Mouse (Mus musculus) MEL (cell line): ENCODE measurements around the gene Rbbp9. TPM values are rescaled to one million over a fixed set of nuclear protein-coding genes. Genes with fewer than 3 reads are reported as not detected.

Experiments
- DNase-seq: peaks from one replicate; pipeline ENCODE4 v3.0.0; 2011; ENCODE audit warnings: low read depth, low spot score
- H3K27ac ChIP-seq: 2 replicates; pipeline ENCODE4 v1.5.1; 2012; ENCODE audit warnings: low read depth, mild to moderate bottlenecking, control low read depth, low read length, moderate library complexity; ENCODE audit not compliant: control insufficient read depth
- H3K27me3 ChIP-seq, 2 experiments: fragments of 150-350 bp in 1 of 2; sonication (generic) in 1 of 2; 2 replicates each; pipeline ENCODE4 v1.6.1; 2012; ENCODE audit warnings: low read length in 2 of 2, mild to moderate bottlenecking in 2 of 2, improper control_type of control experiment in 1 of 2, moderate library complexity in 1 of 2; ENCODE audit not compliant: insufficient read depth in 2 of 2, control insufficient read depth in 1 of 2
- H3K36me3 ChIP-seq, 2 experiments: 2 replicates each; pipeline ENCODE4 v1.6.1; 2012 to 2014; ENCODE audit warnings: low read length in 2 of 2, improper control_type of control experiment in 1 of 2, inconsistent platforms in 1 of 2, mild to moderate bottlenecking in 1 of 2; ENCODE audit not compliant: insufficient read depth in 2 of 2, control insufficient read depth in 1 of 2
- H3K4me1 ChIP-seq, 2 experiments: fragments of 150-350 bp in 1 of 2; sonication (generic) in 1 of 2; 2 replicates each; pipeline ENCODE4 v1.6.1; 2012; ENCODE audit warnings: low read length in 2 of 2, improper control_type of control experiment in 1 of 2, mild to moderate bottlenecking in 1 of 2; ENCODE audit not compliant: insufficient read depth in 2 of 2, control insufficient read depth in 1 of 2
- H3K4me3 ChIP-seq, 2 experiments: fragments of 150-350 bp in 1 of 2; sonication (generic) in 1 of 2; 2 replicates each; pipeline ENCODE4 v1.5.1; 2012; ENCODE audit warnings: low read depth in 2 of 2, low read length in 2 of 2, mild to moderate bottlenecking in 2 of 2, moderate library complexity in 2 of 2, control low read depth in 1 of 2, improper control_type of control experiment in 1 of 2; ENCODE audit not compliant: control insufficient read depth in 1 of 2, insufficient read depth in 1 of 2
- H3K79me2 ChIP-seq: 2 replicates; pipeline ENCODE4 v1.6.1; 2012; ENCODE audit warnings: mild to moderate bottlenecking, low read length, moderate library complexity; ENCODE audit not compliant: control insufficient read depth, poor library complexity, insufficient read depth
- H3K9ac ChIP-seq: 2 replicates; pipeline ENCODE4 v1.6.1; 2012; ENCODE audit warnings: low read depth, mild to moderate bottlenecking, control low read depth, low read length, moderate library complexity; ENCODE audit not compliant: control insufficient read depth, poor library complexity, severe bottlenecking
- H3K9me3 ChIP-seq: fragments of 150-350 bp; sonication (generic); replicated peaks from 2 replicates; pipeline ENCODE4 v1.6.1; 2012; ENCODE audit warnings: mild to moderate bottlenecking, low read length, improper control_type of control experiment, moderate library complexity; ENCODE audit not compliant: insufficient read depth
- BHLHE40 ChIP-seq: IDR thresholded peaks from 2 replicates; pipeline ENCODE4 v1.6.1; 2012; ENCODE audit warnings: low read depth, mild to moderate bottlenecking, inconsistent platforms, low read length, improper control_type of control experiment, borderline replicate concordance
- E2F4 ChIP-seq: IDR thresholded peaks from 2 replicates; pipeline ENCODE4 v1.6.1; 2011; ENCODE audit warnings: low read depth, low read length, improper control_type of control experiment, borderline replicate concordance
- ELF1 ChIP-seq: IDR thresholded peaks from 2 replicates; pipeline ENCODE4 v1.6.1; 2014; ENCODE audit warnings: low read depth, mild to moderate bottlenecking, inconsistent platforms, low read length, improper control_type of control experiment, moderate library complexity
- EP300 ChIP-seq, 2 experiments: IDR thresholded peaks; 2 replicates each; pipeline ENCODE4 v1.6.1; 2011; ENCODE audit warnings: improper control_type of control experiment in 2 of 2, low read length in 2 of 2, low read depth in 1 of 2, mild to moderate bottlenecking in 1 of 2
- GABPA ChIP-seq: IDR thresholded peaks from 2 replicates; pipeline ENCODE4 v1.6.1; 2012; ENCODE audit warnings: low read depth, mild to moderate bottlenecking, inconsistent platforms, low read length, improper control_type of control experiment, moderate library complexity
- GATA1 ChIP-seq: IDR thresholded peaks from 2 replicates; pipeline ENCODE4 v1.6.1; 2011; ENCODE audit warnings: low read depth, low read length, improper control_type of control experiment
- JUND ChIP-seq: IDR thresholded peaks from 2 replicates; pipeline ENCODE4 v1.6.1; 2011; ENCODE audit warnings: low read depth, mild to moderate bottlenecking, improper control_type of control experiment, low read length
- MAFK ChIP-seq: IDR thresholded peaks from 2 replicates; pipeline ENCODE4 v1.6.1; 2011; ENCODE audit warnings: low read depth, mild to moderate bottlenecking, low read length, improper control_type of control experiment, borderline replicate concordance
- MAZ ChIP-seq: IDR thresholded peaks from 2 replicates; pipeline ENCODE4 v1.6.1; 2012; ENCODE audit warnings: low read depth, mild to moderate bottlenecking, inconsistent platforms, low read length, improper control_type of control experiment
- MEF2A ChIP-seq: IDR thresholded peaks from 2 replicates; pipeline ENCODE4 v1.6.1; 2014; ENCODE audit warnings: low read depth, mild to moderate bottlenecking, inconsistent platforms, low read length, improper control_type of control experiment; ENCODE audit not compliant: poor library complexity, insufficient replicate concordance, severe bottlenecking; ENCODE audit errors: extremely low read depth
- NRF1 ChIP-seq: IDR thresholded peaks from 2 replicates; pipeline ENCODE4 v1.6.1; 2014; ENCODE audit warnings: low read depth, mild to moderate bottlenecking, inconsistent platforms, low read length, improper control_type of control experiment, moderate library complexity; ENCODE audit not compliant: poor library complexity, insufficient read depth, severe bottlenecking
- POLR2A ChIP-seq, 2 experiments: IDR thresholded peaks; 2 replicates each; pipeline ENCODE4 v1.6.1; 2011 to 2012; ENCODE audit warnings: low read length in 2 of 2, mild to moderate bottlenecking in 2 of 2, control low read depth in 1 of 2, improper control_type of control experiment in 1 of 2, low read depth in 1 of 2, moderate library complexity in 1 of 2; ENCODE audit not compliant: control insufficient read depth in 1 of 2, insufficient read depth in 1 of 2, poor library complexity in 1 of 2
- RAD21 ChIP-seq: IDR thresholded peaks from 2 replicates; pipeline ENCODE4 v1.6.1; 2011; ENCODE audit warnings: mild to moderate bottlenecking, low read depth, low read length, improper control_type of control experiment
- RCOR1 ChIP-seq: IDR thresholded peaks from 2 replicates; pipeline ENCODE4 v1.6.1; 2012; ENCODE audit warnings: low read depth, mild to moderate bottlenecking, inconsistent platforms, low read length, improper control_type of control experiment
- SIN3A ChIP-seq: IDR thresholded peaks from 2 replicates; pipeline ENCODE4 v1.6.1; 2012; ENCODE audit warnings: low read length, improper control_type of control experiment, inconsistent platforms
- SMC3 ChIP-seq: IDR thresholded peaks from 2 replicates; pipeline ENCODE4 v1.6.1; 2011; ENCODE audit warnings: low read depth, low read length, improper control_type of control experiment
- TAL1 ChIP-seq: IDR thresholded peaks from 2 replicates; pipeline ENCODE4 v1.6.1; 2012; ENCODE audit warnings: mild to moderate bottlenecking, inconsistent platforms, low read length, moderate library complexity, mixed read lengths
- UBTF ChIP-seq: IDR thresholded peaks from 2 replicates; pipeline ENCODE4 v1.6.1; 2012; ENCODE audit warnings: low read depth, mild to moderate bottlenecking, inconsistent platforms, low read length, improper control_type of control experiment, moderate library complexity, borderline replicate concordance; ENCODE audit not compliant: insufficient read depth
- USF1 ChIP-seq: IDR thresholded peaks from 2 replicates; pipeline ENCODE4 v1.6.1; 2014; ENCODE audit warnings: low read depth, mild to moderate bottlenecking, inconsistent platforms, low read length, improper control_type of control experiment, moderate library complexity
- ZMIZ1 ChIP-seq: IDR thresholded peaks from 2 replicates; pipeline ENCODE4 v1.6.1; 2012; ENCODE audit warnings: low read depth, mild to moderate bottlenecking, inconsistent platforms, low read length, improper control_type of control experiment, moderate library complexity
- ZNF384 ChIP-seq: IDR thresholded peaks from 2 replicates; pipeline ENCODE4 v1.6.1; 2012; ENCODE audit warnings: low read depth, mild to moderate bottlenecking, inconsistent platforms, low read length, improper control_type of control experiment
- polyA plus RNA-seq, 2 experiments: library from polyadenylated mRNA; stranded (reverse) in 1 of 2; unstranded in 1 of 2; fragments of >175 nt in 1 of 2; fragments of >200 nt in 1 of 2; gene quantifications; 2 replicates each; pipeline versions ENCODE4 v1.2.1 to v1.2.4; 2012; ENCODE audit warnings: low replicate concordance in 2 of 2, low read depth in 1 of 2; ENCODE audit not compliant: insufficient read length in 2 of 2, insufficient read depth in 1 of 2, missing spikeins in 1 of 2
- total RNA-seq: library from RNA; depleted of rRNA; stranded (reverse); fragments of 300-350 nt; gene quantifications from 2 replicates; pipeline ENCODE4 v1.2.3, GENCODE M21; 2012

Gene Rbbp9
- total and polyA plus RNA-seq, 3 experiments: 0.08 to 0.15 TPM; not detected in 1

- H3K36me3 ChIP-seq: no peaks in the 10 kb centered on the region
- no peaks in the 10 kb centered on the region for H3K79me2 ChIP-seq
- H3K27me3 ChIP-seq: peaks cover 0 to 5% of the 10 kb centered on the region in 2 experiments; a peak in 2 of 4 replicates
- no peak overlapping the region for H3K4me3 ChIP-seq
- no peak overlapping the region for H3K27ac ChIP-seq
- no peak overlapping the region for H3K9ac ChIP-seq
- DNase-seq: no peak
- H3K4me1 ChIP-seq: no peaks in the 10 kb centered on the region
- no peaks in the 10 kb centered on the region for H3K9me3 ChIP-seq
- no peak for TF ChIP-seq MEF2A
- TF ChIP-seq ZMIZ1: no peak
- no peak for TF ChIP-seq NRF1
- TF ChIP-seq SMC3: no peak
- TF ChIP-seq E2F4: no peak
- no peak for TF ChIP-seq RCOR1
- TF ChIP-seq USF1: no peak
- no peak for TF ChIP-seq TAL1
- TF ChIP-seq SIN3A: no peak
- no peak for TF ChIP-seq JUND
- no peak for TF ChIP-seq UBTF
- TF ChIP-seq BHLHE40: no peak
- TF ChIP-seq RAD21: no peak
- TF ChIP-seq GATA1: no peak
- TF ChIP-seq MAFK: no peak
- TF ChIP-seq ELF1: no peak
- TF ChIP-seq EP300 (IDR thresholded peaks at IDR 0.05; ENCODE audit: low read depth in 1 of 2, low read length in 2 of 2): no peak
- TF ChIP-seq GABPA: no peak
- TF ChIP-seq POLR2A (IDR thresholded peaks at IDR 0.05; ENCODE audit: control insufficient read depth in 1 of 2, insufficient read depth in 1 of 2, low read depth in 1 of 2, low read length in 2 of 2, poor library complexity in 1 of 2): no peak
- no peak for TF ChIP-seq ZNF384
- TF ChIP-seq, all 39 proteins: peak for 0
Measured at GRCm38 (mm10) chr2:144519772-144520171, 30.9 kb downstream of the Rbbp9 start.

- Histone ChIP-seq H3K79me2 (no peaks in the 10 kb centered on the region), H3K4me1 (no peaks in the 10 kb centered on the region), H3K4me3 (no peak overlapping the region), H3K36me3 (no peaks in the 10 kb centered on the region), H3K27me3 (peaks cover 0 to 1% of the 10 kb centered on the region in 2 experiments; a peak in 1 of 4 replicates), H3K27ac (no peak overlapping the region), H3K9ac (no peak overlapping the region), H3K9me3 (no peaks in the 10 kb centered on the region)
- TF ChIP-seq MAZ (no peak), ELF1 (no peak)
- no peak for DNase-seq
Measured at GRCm38 (mm10) chr2:144514619-144515018, 36.0 kb downstream of the Rbbp9 start.
